Mouse (Mus musculus) embryonic facial prominence, embryonic 10.5 days (tissue): ENCODE measurements at regions not wholly inside any gene's neighbourhood (a gene's known extent, or its start where the extent isn't known, plus 50 kb on each side); places are given as distances from the start of the nearest gene placed in this dataset.
A peak's percentile ranks its signal among the peaks of the same experiment; 100 is the strongest.

ENCODE experiments used
- DNase-seq: peaks from one replicate; pipeline ENCODE4 v3.0.0-alpha.2; 2017; ENCODE audit warnings: low spot score
- H3K27ac ChIP-seq: fragments of 300-500 bp; sonication (generic); replicated peaks from 2 replicates; pipeline ENCODE4 v1.5.1; 2016; ENCODE audit warnings: mild to moderate bottlenecking
- H3K27me3 ChIP-seq: fragments of 300-500 bp; sonication (generic); replicated peaks from 2 replicates; pipeline ENCODE4 v1.6.1; 2016; ENCODE audit warnings: low read depth, mild to moderate bottlenecking; ENCODE audit not compliant: poor library complexity, severe bottlenecking
- H3K36me3 ChIP-seq: fragments of 300-500 bp; sonication (generic); replicated peaks from 2 replicates; pipeline ENCODE4 v1.6.1; 2016; ENCODE audit warnings: mild to moderate bottlenecking, moderate library complexity
- H3K4me1 ChIP-seq: fragments of 300-500 bp; sonication (generic); 2 replicates; pipeline ENCODE4 v1.6.1; 2016
- H3K4me3 ChIP-seq: fragments of 300-500 bp; sonication (generic); 2 replicates; pipeline ENCODE4 v1.5.1; 2016; ENCODE audit warnings: mild to moderate bottlenecking, moderate library complexity
- H3K9me3 ChIP-seq: fragments of 300-500 bp; sonication (generic); 2 replicates; pipeline ENCODE4 v1.6.1; 2016; ENCODE audit warnings: mild to moderate bottlenecking
- WGBS: fragments of 180-500 bp; shearing (Covaris S2); methylation state at CpG from one replicate; pipeline ENCODE4 v1.1.7; 2016; 5-methylcytosine and 5-hydroxymethylcytosine counted together

- Histone ChIP-seq H3K9me3 (no peaks in the 10 kb centered on the region), H3K27ac (no peak overlapping the region), H3K4me3 (peak overlapping the region; percentile 43), H3K36me3 (no peaks in the 10 kb centered on the region), H3K4me1 (peaks cover 21% of the 10 kb centered on the region), H3K27me3 (no peaks in the 10 kb centered on the region)
- DNase-seq: peak; percentile 76
- WGBS: 10% methylated on average over 9 of the region's 9 CpGs
Measured at GRCm38 (mm10) chr1:41810318-41810964, 885.1 kb upstream of the Pou3f3 start.

DNA sequence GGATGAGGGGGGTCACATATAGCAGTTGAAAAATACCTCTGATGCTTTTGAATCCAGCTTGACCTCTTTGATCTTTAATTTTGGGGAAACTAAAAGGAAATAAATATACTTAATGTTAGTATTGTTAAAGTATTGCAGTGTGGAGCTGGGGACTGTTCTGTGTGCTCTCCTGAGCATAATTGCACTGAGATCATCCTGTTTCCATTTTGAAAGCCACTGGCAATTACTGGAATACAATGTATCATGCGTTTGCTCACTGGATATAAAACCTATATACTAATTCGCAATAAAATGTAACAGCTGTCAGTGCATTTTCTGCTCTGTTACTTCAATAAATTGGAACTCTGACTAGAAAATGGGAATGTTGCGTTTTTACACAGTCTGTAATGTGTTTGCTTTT is 884.4 kb upstream of the Pou3f3 start:
- no peaks in the 10 kb centered on the region for H3K27me3 ChIP-seq
- 80% methylated on average over 3 of the region's 3 CpGs for WGBS
- peaks cover 21% of the 10 kb centered on the region for H3K4me1 ChIP-seq
- H3K27ac ChIP-seq: no peak overlapping the region
- no peaks in the 10 kb centered on the region for H3K36me3 ChIP-seq
- no peak overlapping the region for H3K4me3 ChIP-seq
- H3K9me3 ChIP-seq: no peaks in the 10 kb centered on the region
- DNase-seq: no peak

DNA sequence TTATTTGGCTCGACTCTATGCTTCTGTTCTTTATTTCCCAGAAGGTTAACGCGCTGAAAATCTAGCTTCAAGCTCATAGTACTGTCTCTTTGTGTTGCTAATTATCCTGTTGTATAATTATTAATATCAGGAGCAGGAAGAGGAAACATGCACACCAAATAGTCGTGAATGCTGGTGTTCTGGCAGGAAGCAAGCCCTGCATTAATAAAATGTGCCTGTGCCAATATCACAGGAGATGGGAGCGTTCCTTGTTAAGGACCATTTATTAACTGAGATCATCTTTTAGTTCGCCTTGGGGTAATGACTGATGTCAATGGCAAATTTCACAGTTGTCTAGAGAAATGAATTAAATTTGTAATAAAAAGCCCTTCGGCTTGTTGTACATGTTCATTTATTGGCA is 883.5 kb upstream of the Pou3f3 start:
- DNase-seq: no peak
- Histone ChIP-seq H3K9me3 (no peaks in the 10 kb centered on the region), H3K4me1 (peaks cover 21% of the 10 kb centered on the region), H3K27me3 (no peaks in the 10 kb centered on the region), H3K4me3 (no peak overlapping the region), H3K27ac (no peak overlapping the region), H3K36me3 (no peaks in the 10 kb centered on the region)
- WGBS: 68% methylated on average over 7 of the region's 7 CpGs

- WGBS: 60% methylated on average over 10 of the region's 10 CpGs
- no peak overlapping the region for H3K4me3 ChIP-seq
- H3K9me3 ChIP-seq: no peaks in the 10 kb centered on the region
Measured at GRCm38 (mm10) chr1:41814032-41815005, 881.2 kb upstream of the Pou3f3 start.

GRCm38 (mm10) chr1:41815021-41815420 is 880.5 kb upstream of the Pou3f3 start:
- Histone ChIP-seq H3K4me1 (peaks cover 18% of the 10 kb centered on the region), H3K4me3 (no peak overlapping the region), H3K27ac (no peak overlapping the region), H3K27me3 (no peaks in the 10 kb centered on the region), H3K9me3 (no peaks in the 10 kb centered on the region), H3K36me3 (no peaks in the 10 kb centered on the region)
- WGBS: 78% methylated on average over 4 of the region's 4 CpGs
- no peak for DNase-seq

More at GRCm38 (mm10) chr1:41814032-41815005, 881.2 kb upstream of the Pou3f3 start:
- Histone ChIP-seq H3K4me1 (peaks cover 21% of the 10 kb centered on the region), H3K27me3 (no peaks in the 10 kb centered on the region), H3K27ac (no peak overlapping the region), H3K36me3 (no peaks in the 10 kb centered on the region)
- no peak for DNase-seq

- no peaks in the 10 kb centered on the region for H3K4me1 ChIP-seq
- WGBS: 88% methylated on average over 5 of the region's 5 CpGs
- no peak for DNase-seq
- no peak overlapping the region for H3K27ac ChIP-seq
- no peak overlapping the region for H3K4me3 ChIP-seq
- no peaks in the 10 kb centered on the region for H3K36me3 ChIP-seq
- no peaks in the 10 kb centered on the region for H3K9me3 ChIP-seq
- no peaks in the 10 kb centered on the region for H3K27me3 ChIP-seq
Measured at GRCm38 (mm10) chr1:41822742-41823141, 872.8 kb upstream of the Pou3f3 start.

- no peaks in the 10 kb centered on the region for H3K36me3 ChIP-seq
- H3K9me3 ChIP-seq: no peaks in the 10 kb centered on the region
- WGBS: 66% methylated on average over 4 of the region's 4 CpGs
- no peak overlapping the region for H3K27ac ChIP-seq
- H3K27me3 ChIP-seq: no peaks in the 10 kb centered on the region
- no peak for DNase-seq
- H3K4me1 ChIP-seq: no peaks in the 10 kb centered on the region
- no peak overlapping the region for H3K4me3 ChIP-seq
Measured at GRCm38 (mm10) chr1:41825223-41825622, 870.3 kb upstream of the Pou3f3 start.

GRCm38 (mm10) chr1:41831641-41832040 is 863.9 kb upstream of the Pou3f3 start:
- no peaks in the 10 kb centered on the region for H3K9me3 ChIP-seq
- 80% methylated on average over 2 of the region's 2 CpGs for WGBS
- H3K4me1 ChIP-seq: no peaks in the 10 kb centered on the region
- no peak for DNase-seq
- H3K27ac ChIP-seq: no peak overlapping the region
- H3K4me3 ChIP-seq: no peak overlapping the region
- H3K36me3 ChIP-seq: no peaks in the 10 kb centered on the region
- no peaks in the 10 kb centered on the region for H3K27me3 ChIP-seq
